Mouse (Mus musculus): ENCODE measurements around the gene Gm20388.

DNA sequence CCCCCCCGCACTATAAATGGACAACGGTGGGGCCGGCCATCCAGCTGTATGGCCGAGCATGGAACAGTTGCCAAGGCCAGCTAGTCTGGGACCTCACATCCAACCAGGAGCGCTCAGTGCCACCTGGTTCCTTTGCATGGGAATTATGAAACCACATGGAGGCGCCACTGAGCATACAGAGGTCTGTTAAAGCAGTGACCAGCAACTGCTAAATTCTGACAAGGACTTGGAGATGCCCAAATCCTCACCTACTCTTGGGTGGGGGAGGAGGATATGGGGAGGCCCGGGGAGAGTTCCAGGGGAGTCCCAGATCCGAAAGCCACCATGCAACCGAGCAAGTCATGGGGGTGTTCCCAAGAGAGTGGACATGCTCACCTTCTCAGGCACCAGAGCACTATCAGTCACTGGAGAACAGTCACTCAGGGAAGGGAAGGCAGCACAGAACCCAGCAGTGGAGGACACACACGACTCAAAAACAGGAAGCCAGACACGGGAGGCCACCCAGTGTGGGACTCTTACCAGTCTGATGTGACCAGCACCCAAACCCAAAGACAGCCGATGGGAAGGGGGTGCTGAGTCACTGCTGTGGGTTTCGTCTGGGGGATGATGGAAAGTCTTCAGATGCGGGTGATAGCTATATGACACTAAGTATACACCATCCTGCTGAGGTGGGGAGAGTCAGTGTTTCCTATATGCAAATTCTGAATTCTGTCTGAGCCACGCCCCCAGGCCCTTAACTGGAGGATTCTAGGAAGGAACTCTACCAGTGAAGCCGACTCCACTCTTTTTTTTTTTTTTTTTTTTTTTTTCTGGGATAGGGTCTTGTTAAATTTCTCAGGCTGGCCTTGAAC, 422.0 kb downstream of the Gm20388 start:
- TF ChIP-seq CTCF (IDR thresholded peaks at IDR 0.05; ENCODE audit: borderline replicate concordance, insufficient read depth, low read depth, low read length) (peak; percentile 48; the same call in 1 of the 2 replicates), POLR2A (IDR thresholded peaks at IDR 0.05; ENCODE audit: borderline replicate concordance, insufficient read depth, low read length) (no peak)
